Mouse (Mus musculus) hindbrain, postnatal 0 days (tissue): ENCODE measurements around the gene Vac14. TPM values are rescaled to one million over a fixed set of nuclear protein-coding genes. Genes with fewer than 3 reads are reported as not detected.

Source experiments
- ATAC-seq: fragments of 200-750 bp; cut with Nextera tagmentation; 2 replicates; pipeline ENCODE4 v1.8.0; 2017; ENCODE audit warnings: mild to moderate bottlenecking, moderate TSS enrichment, moderate library complexity
- DNase-seq: peaks from one replicate; pipeline ENCODE4 v3.0.0-alpha.2; 2015; ENCODE audit warnings: low spot score
- H3K27ac ChIP-seq: fragments of 300-500 bp; sonication (generic); 2 replicates; pipeline ENCODE4 v1.5.1; 2014; ENCODE audit warnings: mild to moderate bottlenecking
- H3K27me3 ChIP-seq: fragments of 300-500 bp; sonication (generic); 2 replicates; pipeline ENCODE4 v1.6.1; 2014; ENCODE audit warnings: low read length, mixed read lengths; ENCODE audit not compliant: insufficient read depth
- H3K36me3 ChIP-seq: fragments of 300-500 bp; sonication (generic); 2 replicates; pipeline ENCODE4 v1.6.1; 2014; ENCODE audit warnings: low read length, mixed read lengths; ENCODE audit not compliant: insufficient read depth
- H3K4me1 ChIP-seq: fragments of 300-500 bp; sonication (generic); 2 replicates; pipeline ENCODE4 v1.6.1; 2014; ENCODE audit warnings: antibody characterized with exemption, low read length, mixed read lengths; ENCODE audit not compliant: insufficient read depth
- H3K4me2 ChIP-seq: fragments of 300-500 bp; sonication (generic); 2 replicates; pipeline ENCODE4 v1.6.1; 2014; ENCODE audit warnings: low read depth, mild to moderate bottlenecking, low read length, moderate library complexity, mixed read lengths
- H3K4me3 ChIP-seq: fragments of 300-500 bp; sonication (generic); 2 replicates; pipeline ENCODE4 v1.5.1; 2014; ENCODE audit warnings: low read length
- H3K9ac ChIP-seq: fragments of 300-500 bp; sonication (generic); replicated peaks from 2 replicates; pipeline ENCODE4 v1.6.1; 2014; ENCODE audit warnings: mild to moderate bottlenecking, low read length, moderate library complexity, mixed read lengths
- H3K9me3 ChIP-seq: fragments of 300-500 bp; sonication (generic); 2 replicates; pipeline ENCODE4 v1.6.1; 2016; ENCODE audit warnings: low read length, mixed read lengths
- CTCF ChIP-seq: IDR thresholded peaks from 2 replicates; pipeline ENCODE4 v1.5.1; 2016; ENCODE audit warnings: antibody characterized with exemption, control low read depth, low read depth
- WGBS: fragments of 180-500 bp; shearing (Covaris S2); extraction: QIAGEN DNeasy Blood & Tissue Kit; methylation state at CpG from one replicate; pipeline ENCODE4 v1.1.7; 2014; 5-methylcytosine and 5-hydroxymethylcytosine counted together
- polyA plus RNA-seq: library from polyadenylated mRNA; unstranded; fragments of >200 nt; fragmentation: Nextera tagmentation; extraction: Ambion mirVana; gene quantifications from 2 replicates; pipeline ENCODE4 v1.2.1, GENCODE M21; 2015
- total RNA-seq: library from RNA; depleted of rRNA; stranded (reverse); fragments of >200 nt; gene quantifications from 2 replicates; pipeline ENCODE4 v1.2.3, GENCODE M21; 2014

The Vac14 gene
- total and polyA plus RNA-seq, 2 experiments from 2014 or later: 26.1 to 44.1 TPM

- Histone ChIP-seq H3K4me1 (no peaks in the 10 kb centered on the region), H3K9ac (no peak overlapping the region), H3K9me3 (no peaks in the 10 kb centered on the region), H3K36me3 (peaks cover 23% of the 10 kb centered on the region), H3K27me3 (no peaks in the 10 kb centered on the region), H3K4me3 (no peak overlapping the region), H3K27ac (no peak overlapping the region), H3K4me2 (no peak overlapping the region)
- WGBS: 88% methylated on average over 2 of the region's 2 CpGs
- ATAC-seq (no peak), DNase-seq (no peak)
- TF ChIP-seq CTCF: no peak
Observed at GRCm38 (mm10) chr8:110644901-110645300, 26.5 kb downstream of the Vac14 start.

- no peak overlapping the region for H3K27ac ChIP-seq
- H3K36me3 ChIP-seq: peaks cover 27% of the 10 kb centered on the region
- H3K4me2 ChIP-seq: no peak overlapping the region
- H3K9me3 ChIP-seq: no peaks in the 10 kb centered on the region
- no peak overlapping the region for H3K4me3 ChIP-seq
- no peak overlapping the region for H3K9ac ChIP-seq
- TF ChIP-seq CTCF: no peak
- H3K27me3 ChIP-seq: no peaks in the 10 kb centered on the region
- 95% methylated on average over 3 of the region's 3 CpGs for WGBS
- ATAC-seq (no peak), DNase-seq (no peak)
- H3K4me1 ChIP-seq: no peaks in the 10 kb centered on the region
Observed at GRCm38 (mm10) chr8:110645340-110645739, 27.0 kb downstream of the Vac14 start.

GRCm38 (mm10) chr8:110646064-110646463 is 27.7 kb downstream of the Vac14 start:
- Histone ChIP-seq H3K4me2 (no peak overlapping the region), H3K36me3 (peaks cover 33% of the 10 kb centered on the region), H3K27ac (no peak overlapping the region), H3K4me1 (no peaks in the 10 kb centered on the region), H3K4me3 (no peak overlapping the region), H3K9ac (no peak overlapping the region), H3K27me3 (no peaks in the 10 kb centered on the region), H3K9me3 (no peaks in the 10 kb centered on the region)
- WGBS: 28% methylated on average over 6 of the region's 6 CpGs
- DNase-seq (peak; percentile 85), ATAC-seq (peak; percentile 88)
- TF ChIP-seq CTCF: peak; percentile 95

- DNase-seq: no peak
- TF ChIP-seq CTCF: no peak
- no peak for ATAC-seq
- H3K36me3 ChIP-seq: peaks cover 27% of the 10 kb centered on the region
- H3K9me3 ChIP-seq: no peaks in the 10 kb centered on the region
- no peak overlapping the region for H3K9ac ChIP-seq
- H3K4me1 ChIP-seq: no peaks in the 10 kb centered on the region
- H3K27me3 ChIP-seq: no peaks in the 10 kb centered on the region
- H3K4me3 ChIP-seq: no peak overlapping the region
- H3K27ac ChIP-seq: no peak overlapping the region
- WGBS: 90% methylated on average over 3 of the region's 3 CpGs
- H3K4me2 ChIP-seq: no peak overlapping the region
Observed at GRCm38 (mm10) chr8:110648577-110648976, 30.2 kb downstream of the Vac14 start.

- H3K4me2 ChIP-seq: no peak overlapping the region
- 82% methylated on average over 6 of the region's 6 CpGs for WGBS
- H3K4me1 ChIP-seq: no peaks in the 10 kb centered on the region
- no peak overlapping the region for H3K27ac ChIP-seq
- no peak overlapping the region for H3K4me3 ChIP-seq
- peaks cover 25% of the 10 kb centered on the region for H3K36me3 ChIP-seq
- H3K9me3 ChIP-seq: no peaks in the 10 kb centered on the region
- TF ChIP-seq CTCF: no peak
- no peak for ATAC-seq
- H3K9ac ChIP-seq: no peak overlapping the region
- no peak for DNase-seq
- H3K27me3 ChIP-seq: no peaks in the 10 kb centered on the region
Observed at GRCm38 (mm10) chr8:110649286-110649685, 30.9 kb downstream of the Vac14 start.

- DNase-seq (no peak), ATAC-seq (no peak)
- no peaks in the 10 kb centered on the region for H3K27me3 ChIP-seq
- no peak overlapping the region for H3K27ac ChIP-seq
- no peaks in the 10 kb centered on the region for H3K4me1 ChIP-seq
- WGBS: 88% methylated on average over 9 of the region's 9 CpGs
- peaks cover 18% of the 10 kb centered on the region for H3K36me3 ChIP-seq
- no peaks in the 10 kb centered on the region for H3K9me3 ChIP-seq
- TF ChIP-seq CTCF: peak; percentile 21; the same call in 1 of the 2 replicates
- no peak overlapping the region for H3K4me2 ChIP-seq
- no peak overlapping the region for H3K4me3 ChIP-seq
- H3K9ac ChIP-seq: no peak overlapping the region
Observed at GRCm38 (mm10) chr8:110650838-110651237, 32.5 kb downstream of the Vac14 start.

GRCm38 (mm10) chr8:110651847-110652246 is 33.5 kb downstream of the Vac14 start:
- ATAC-seq: no peak
- Histone ChIP-seq H3K9me3 (no peaks in the 10 kb centered on the region), H3K27ac (no peak overlapping the region), H3K4me3 (no peak overlapping the region), H3K36me3 (peaks cover 18% of the 10 kb centered on the region), H3K4me1 (no peaks in the 10 kb centered on the region), H3K4me2 (no peak overlapping the region), H3K9ac (no peak overlapping the region), H3K27me3 (no peaks in the 10 kb centered on the region)
- DNase-seq: no peak
- TF ChIP-seq CTCF: no peak
- WGBS: 88% methylated on average over 4 of the region's 4 CpGs
